Comparison of ENCODE assay signal across 8 mouse cellular contexts in the genomic region with DNA sequence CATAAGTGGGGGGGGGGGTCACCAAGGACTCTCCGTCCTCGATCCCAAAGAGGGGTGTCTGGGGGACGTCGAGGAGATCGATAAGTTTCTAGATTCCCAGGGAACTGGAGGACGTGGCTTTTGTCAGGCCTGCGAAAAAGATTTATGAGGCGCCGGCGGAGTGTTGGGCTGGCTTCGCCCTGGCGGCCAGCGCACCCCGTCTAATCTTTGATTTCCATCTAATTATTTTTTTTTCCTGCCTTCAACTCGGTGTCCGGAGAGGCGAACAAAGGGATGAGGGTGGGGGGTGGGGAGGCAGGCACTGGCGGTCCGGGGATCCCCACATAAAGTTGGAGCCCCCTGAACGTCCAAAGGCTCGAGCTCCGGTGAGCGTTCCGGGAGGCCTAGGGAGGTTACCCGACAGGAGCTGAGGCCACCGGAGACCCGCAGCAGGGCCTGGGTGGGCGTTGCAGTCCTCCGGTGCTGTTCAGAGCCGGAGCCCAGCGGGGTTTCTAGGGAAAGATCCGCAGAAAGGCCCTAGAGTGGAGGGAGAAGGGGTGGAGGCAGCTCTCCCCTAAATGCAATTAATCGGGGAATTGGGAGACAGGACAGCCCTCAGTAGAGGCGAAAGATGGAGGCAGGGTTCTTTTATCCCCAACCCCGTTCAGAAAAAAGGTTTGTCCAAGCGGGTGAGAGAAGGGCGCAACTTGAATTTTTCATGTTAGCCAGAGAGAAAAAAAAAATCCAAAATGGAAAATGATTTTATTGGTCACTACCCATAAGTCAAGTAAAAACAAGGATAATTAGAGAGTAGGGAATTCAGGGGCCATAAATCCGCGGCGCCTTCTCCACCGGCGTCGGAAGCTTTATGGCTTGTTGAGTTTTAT. TPM values are rescaled to one million over a fixed set of nuclear protein-coding genes. Genes with fewer than 3 reads are reported as not detected.
DNase-seq lines count a peak whose midpoint lies in the region; ATAC-seq lines count a peak whose summit lies in the region.

No protein-coding gene starts in this region.

- DNase-seq in layer of hippocampus, postnatal 10 days (ENCODE audit: low spot score in 2 of 2), result peak; percentile 32 to 52
- no peak for DNase-seq in layer of hippocampus, postnatal 25 days (ENCODE audit: extremely low spot score in 1 of 2, low spot score in 1 of 2)
- no peak for DNase-seq in liver, embryonic 13.5 days
- DNase-seq in spleen, postnatal 4 days (ENCODE audit: low spot score in 2 of 2), result no peak
- DNase-seq in T-cell, adult 2 months (ENCODE audit: low spot score), result no peak

- H3K27me3 ChIP-seq in embryonic facial prominence, embryonic 12.5 days, result no peaks in the 10 kb centered on the region
- no peaks in the 10 kb centered on the region for H3K27me3 ChIP-seq in hindbrain, embryonic 15.5 days
- peaks cover 92% of the 10 kb centered on the region for H3K27me3 ChIP-seq in liver, embryonic 13.5 days
- no peaks in the 10 kb centered on the region for H3K27me3 ChIP-seq in neural tube, embryonic 14.5 days (ENCODE audit: control insufficient read depth, insufficient read depth, low read length)

- peak overlapping the region; percentile 96 for H3K4me2 ChIP-seq in embryonic facial prominence, embryonic 12.5 days (replicated peaks)
- H3K4me2 ChIP-seq in hindbrain, embryonic 15.5 days, result peak overlapping the region; percentile 83
- peak overlapping the region; percentile 79 for H3K4me2 ChIP-seq in liver, embryonic 13.5 days
- H3K4me2 ChIP-seq in neural tube, embryonic 14.5 days (ENCODE audit: low read depth, low read length), result peak overlapping the region; percentile 99

- under 1% methylated on average over 43 of the region's 43 CpGs for WGBS in embryonic facial prominence, embryonic 12.5 days
- WGBS in hindbrain, embryonic 15.5 days, result under 1% methylated on average over 43 of the region's 43 CpGs
- 5% methylated on average over 43 of the region's 43 CpGs for WGBS in liver, embryonic 13.5 days (ENCODE audit: insufficient replicate concordance)
- WGBS in neural tube, embryonic 14.5 days, result under 1% methylated on average over 43 of the region's 43 CpGs

- H3K4me3 ChIP-seq in embryonic facial prominence, embryonic 12.5 days, result peak overlapping the region; percentile 67
- H3K4me3 ChIP-seq in hindbrain, embryonic 15.5 days, result peak overlapping the region; percentile 91
- H3K4me3 ChIP-seq in liver, embryonic 13.5 days (replicated peaks), result peak overlapping the region; percentile 66
- H3K4me3 ChIP-seq in neural tube, embryonic 14.5 days (ENCODE audit: low read depth, low read length), result peak overlapping the region; percentile 92

- no peaks in the 10 kb centered on the region for H3K36me3 ChIP-seq in embryonic facial prominence, embryonic 12.5 days
- no peaks in the 10 kb centered on the region for H3K36me3 ChIP-seq in hindbrain, embryonic 15.5 days
- H3K36me3 ChIP-seq in liver, embryonic 13.5 days, result 0 out of 2 replicates have a peak, but pooled peaks cover 2% of the 10 kb centered on the region
- H3K36me3 ChIP-seq in neural tube, embryonic 14.5 days (ENCODE audit: control insufficient read depth, insufficient read depth, low read length), result no peaks in the 10 kb centered on the region

- no peaks in the 10 kb centered on the region for H3K9me3 ChIP-seq in embryonic facial prominence, embryonic 12.5 days
- no peaks in the 10 kb centered on the region for H3K9me3 ChIP-seq in hindbrain, embryonic 15.5 days
- H3K9me3 ChIP-seq in liver, embryonic 13.5 days (replicated peaks), result no peaks in the 10 kb centered on the region
- H3K9me3 ChIP-seq in neural tube, embryonic 14.5 days (ENCODE audit: control insufficient read depth, low read length), result no peaks in the 10 kb centered on the region

- H3K9ac ChIP-seq in embryonic facial prominence, embryonic 12.5 days, result peak overlapping the region; percentile 96
- peak overlapping the region; percentile 98 for H3K9ac ChIP-seq in hindbrain, embryonic 15.5 days
- peak overlapping the region; percentile 71 for H3K9ac ChIP-seq in liver, embryonic 13.5 days
- peak overlapping the region; percentile 99 for H3K9ac ChIP-seq in neural tube, embryonic 14.5 days (replicated peaks; ENCODE audit: low read depth, low read length)

- ATAC-seq in embryonic facial prominence, embryonic 12.5 days (ENCODE audit: insufficient number of reproducible peaks, insufficient read depth, low FRiP score, low TSS enrichment), result no peak
- no peak for ATAC-seq in hindbrain, embryonic 15.5 days (ENCODE audit: low FRiP score, low read depth)
- no peak for ATAC-seq in liver, embryonic 13.5 days (ENCODE audit: low read depth)
- ATAC-seq in neural tube, embryonic 14.5 days (ENCODE audit: low read depth), result no peak

- H3K4me1 ChIP-seq in embryonic facial prominence, embryonic 12.5 days, result peaks cover 57% of the 10 kb centered on the region
- peaks cover 61% of the 10 kb centered on the region for H3K4me1 ChIP-seq in hindbrain, embryonic 15.5 days (replicated peaks)
- peaks cover 63% of the 10 kb centered on the region for H3K4me1 ChIP-seq in liver, embryonic 13.5 days (replicated peaks)
- H3K4me1 ChIP-seq in neural tube, embryonic 14.5 days (ENCODE audit: control insufficient read depth, insufficient read depth, low read length), result peaks cover 46% of the 10 kb centered on the region

- H3K27ac ChIP-seq in embryonic facial prominence, embryonic 12.5 days, result peak overlapping the region; percentile 91
- peak overlapping the region; percentile 98 for H3K27ac ChIP-seq in hindbrain, embryonic 15.5 days (replicated peaks)
- no peak overlapping the region for H3K27ac ChIP-seq in liver, embryonic 13.5 days
- peak overlapping the region; percentile 98 for H3K27ac ChIP-seq in neural tube, embryonic 14.5 days (ENCODE audit: low read depth, low read length)

RNA-seq across cellular contexts. Expression of a gene that starts 36.3 kb away (rescaled TPM):
- 100 to 1,000 TPM; 107 to 123 TPM for total RNA-seq in layer of hippocampus, postnatal 10 days (2021)
- total RNA-seq in layer of hippocampus, postnatal 25 days (2021), result 10 to 100 TPM; 85.3 to 88.5 TPM
- polyA plus RNA-seq in embryonic facial prominence, embryonic 12.5 days (2016; fragmentation: Nextera tagmentation; extraction: Ambion mirVana), result 95.0 and 99.5 TPM in 2 replicates
- 112 and 116 TPM in 2 replicates for polyA plus RNA-seq in hindbrain, embryonic 15.5 days (2015; fragmentation: Nextera tagmentation; extraction: Ambion mirVana)
- polyA plus RNA-seq in liver, embryonic 13.5 days (2015; fragmentation: Nextera tagmentation; extraction: Ambion mirVana), result 35.5 and 38.3 TPM in 2 replicates
- polyA plus RNA-seq in neural tube, embryonic 14.5 days (2014; fragmentation: Nextera tagmentation; extraction: Ambion mirVana), result 78.8 and 90.6 TPM in 2 replicates

RNA-seq across cellular contexts. Expression of a gene that starts 45.3 kb away (rescaled TPM):
- total RNA-seq in layer of hippocampus, postnatal 10 days (2021), result 10 to 100 TPM; 21.9 to 26.0 TPM
- 10 to 100 TPM; 17.7 to 22.6 TPM for total RNA-seq in layer of hippocampus, postnatal 25 days (2021)
- polyA plus RNA-seq in embryonic facial prominence, embryonic 12.5 days (2016; fragmentation: Nextera tagmentation; extraction: Ambion mirVana), result 16.8 and 18.8 TPM in 2 replicates
- polyA plus RNA-seq in hindbrain, embryonic 15.5 days (2015; fragmentation: Nextera tagmentation; extraction: Ambion mirVana), result 11.5 and 12.5 TPM in 2 replicates
- 1.3 and 1.4 TPM in 2 replicates for polyA plus RNA-seq in liver, embryonic 13.5 days (2015; fragmentation: Nextera tagmentation; extraction: Ambion mirVana)
- polyA plus RNA-seq in neural tube, embryonic 14.5 days (2014; fragmentation: Nextera tagmentation; extraction: Ambion mirVana), result 17.0 and 20.8 TPM in 2 replicates

Comparison
In these comparisons a context has a peak if more than half of its experiments do, and no peak if none do; other contexts are left out.
1. DNase-seq: peak in layer of hippocampus, postnatal 10 days (2 of 2); none in layer of hippocampus, postnatal 25 days (0 of 2), liver, embryonic 13.5 days (single experiment), spleen, postnatal 4 days (0 of 2) and T-cell, adult 2 months (single experiment).
2. Peak in every context shown above with its lines, with median percentiles within 50 percentile points of each other: H3K4me2 ChIP-seq, H3K4me3 ChIP-seq and H3K9ac ChIP-seq.